In the genomic region with DNA sequence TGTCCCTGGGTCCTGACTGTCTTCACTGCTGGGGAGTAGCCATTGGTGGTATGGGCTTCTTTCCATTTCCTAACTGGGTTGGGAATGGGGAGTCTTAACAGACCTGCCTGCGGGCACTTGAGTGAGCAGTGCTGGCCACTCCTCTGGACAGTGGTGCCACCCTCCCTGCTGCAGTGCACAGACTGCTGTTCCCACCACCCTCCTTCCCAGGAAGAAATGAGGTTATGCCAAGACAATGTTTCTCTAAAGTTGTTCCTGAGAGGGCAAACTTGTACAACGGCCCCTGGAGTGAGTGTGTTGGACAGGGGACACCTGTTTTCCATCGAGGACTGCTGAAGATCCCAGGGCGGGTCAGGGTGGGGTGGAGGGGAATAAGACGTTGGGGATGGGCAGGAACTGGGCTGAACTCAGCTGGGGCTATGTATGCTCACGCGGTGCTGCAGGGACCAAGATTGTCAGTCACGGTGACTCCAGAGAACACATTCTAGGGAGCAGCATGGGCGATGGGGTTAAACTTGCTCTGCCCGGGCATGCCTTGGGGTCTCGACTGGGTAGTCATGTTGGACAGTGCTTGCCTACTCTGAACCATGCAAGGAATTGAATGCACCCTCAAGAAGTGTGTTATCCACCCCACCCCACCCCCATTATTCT, we compare ENCODE assay signal across 8 mouse cellular contexts. TPM values are rescaled to one million over a fixed set of nuclear protein-coding genes. Genes with fewer than 3 reads are reported as not detected.
DNase-seq lines count a peak whose midpoint lies in the region; ATAC-seq and TF ChIP-seq lines count a peak whose summit lies in the region.

No protein-coding gene starts in this region.

- H3K27me3 ChIP-seq in neural tube, embryonic 12.5 days (replicated peaks), result no peaks in the 10 kb centered on the region

- peaks cover 34% of the 10 kb centered on the region for H3K4me1 ChIP-seq in lung, adult 2 months (ENCODE audit: control insufficient read depth, insufficient read depth, low read length)
- H3K4me1 ChIP-seq in embryonic fibroblast, embryonic 13.5 days (ENCODE audit: control insufficient read depth, insufficient read depth, low read length), result peaks cover 7% of the 10 kb centered on the region
- H3K4me1 ChIP-seq in neural tube, embryonic 12.5 days, result peaks cover 38% of the 10 kb centered on the region

- DNase-seq in lung, adult 2 months, result peak; percentile 27
- no peak for DNase-seq in lung, postnatal 36 days
- DNase-seq in kidney, postnatal 10 days, result peak; percentile 43
- no peak for DNase-seq in urinary bladder, postnatal 4 days (ENCODE audit: low spot score in 2 of 2)
- DNase-seq in right cerebral cortex, postnatal 10 days (ENCODE audit: low spot score in 2 of 2), result no peak
- no peak for DNase-seq in layer of hippocampus, adult 9-10 months (ENCODE audit: low spot score)

- WGBS in lung, adult 2 months, result 14% methylated on average over 11 of the region's 11 CpGs
- WGBS in neural tube, embryonic 12.5 days, result 70% methylated on average over 11 of the region's 11 CpGs

- TF ChIP-seq POLR2A in lung, adult 2 months (IDR thresholded peaks at IDR 0.05; ENCODE audit: borderline replicate concordance, extremely low read depth, low read depth, low read length), result no peak
- TF ChIP-seq POLR2A in embryonic fibroblast, embryonic 13.5 days (IDR thresholded peaks at IDR 0.05; ENCODE audit: low read depth, low read length), result no peak; the same call in none of the 2 replicates

- TF ChIP-seq CTCF in lung, adult 2 months (IDR thresholded peaks at IDR 0.05; ENCODE audit: insufficient read depth, low read length), result no peak
- no peak for TF ChIP-seq CTCF in embryonic fibroblast, embryonic 13.5 days (IDR thresholded peaks at IDR 0.05; ENCODE audit: borderline replicate concordance, insufficient read depth, low read length)

- H3K9me3 ChIP-seq in neural tube, embryonic 12.5 days, result no peaks in the 10 kb centered on the region

- ATAC-seq in neural tube, embryonic 12.5 days (ENCODE audit: low FRiP score, low read depth), result no peak

- peaks cover 5% of the 10 kb centered on the region for H3K36me3 ChIP-seq in neural tube, embryonic 12.5 days

- peak overlapping the region; percentile 89 for H3K9ac ChIP-seq in neural tube, embryonic 12.5 days

- H3K27ac ChIP-seq in embryonic fibroblast, embryonic 13.5 days (ENCODE audit: insufficient read depth, low read length), result peak overlapping the region; percentile 63
- H3K27ac ChIP-seq in neural tube, embryonic 12.5 days, result no peak overlapping the region

- peak overlapping the region; percentile 91 for H3K4me3 ChIP-seq in lung, adult 2 months (replicated peaks; ENCODE audit: extremely low read depth, low read depth, low read length)
- peak overlapping the region; percentile 91 for H3K4me3 ChIP-seq in embryonic fibroblast, embryonic 13.5 days (ENCODE audit: insufficient read depth, low read length)
- peak overlapping the region; percentile 83 for H3K4me3 ChIP-seq in neural tube, embryonic 12.5 days

- peak overlapping the region; percentile 88 for H3K4me2 ChIP-seq in neural tube, embryonic 12.5 days (replicated peaks)

RNA-seq across cellular contexts. Expression of gene Cd81, which starts 1.5 kb away (rescaled TPM):
- 575 and 614 TPM in 2 replicates for polyA plus RNA-seq in lung, adult 2 months (2012; rRNA removed)
- polyA plus RNA-seq in embryonic fibroblast, embryonic 13.5 days (2011; ENCODE audit: insufficient read length, low read depth, missing spikeins), result 684 and 894 TPM in 2 replicates
- polyA plus RNA-seq in neural tube, embryonic 12.5 days (2016; fragmentation: Nextera tagmentation; extraction: Ambion mirVana), result 255 and 258 TPM in 2 replicates

RNA-seq across cellular contexts. Expression of gene Tssc4, which starts 15.0 kb away (rescaled TPM):
- 83.1 and 85.1 TPM in 2 replicates for polyA plus RNA-seq in lung, adult 2 months (2012; rRNA removed)
- polyA plus RNA-seq in embryonic fibroblast, embryonic 13.5 days (2011; ENCODE audit: insufficient read length, low read depth, missing spikeins), result 35.9 and 38.8 TPM in 2 replicates
- 91.7 and 96.3 TPM in 2 replicates for polyA plus RNA-seq in neural tube, embryonic 12.5 days (2016; fragmentation: Nextera tagmentation; extraction: Ambion mirVana)

RNA-seq across cellular contexts. Expression of gene Trpm5, which starts 40.4 kb away (rescaled TPM):
- polyA plus RNA-seq in lung, adult 2 months (2012; rRNA removed), result 0.42 and 0.62 TPM in 2 replicates
- polyA plus RNA-seq in embryonic fibroblast, embryonic 13.5 days (2011; ENCODE audit: insufficient read length, low read depth, missing spikeins), result 0.47 TPM in 1 of 2 replicates, not detected in the other
- polyA plus RNA-seq in neural tube, embryonic 12.5 days (2016; fragmentation: Nextera tagmentation; extraction: Ambion mirVana), result 1.8 and 2.2 TPM in 2 replicates

RNA-seq across cellular contexts. Expression of gene Tspan32, which starts 49.2 kb away (rescaled TPM):
- polyA plus RNA-seq in lung, adult 2 months (2012; rRNA removed), result 7.7 and 11.5 TPM in 2 replicates
- polyA plus RNA-seq in embryonic fibroblast, embryonic 13.5 days (2011; ENCODE audit: insufficient read length, low read depth, missing spikeins), result not detected in 2 replicates
- polyA plus RNA-seq in neural tube, embryonic 12.5 days (2016; fragmentation: Nextera tagmentation; extraction: Ambion mirVana), result 1.4 and 2.2 TPM in 2 replicates

RNA-seq across cellular contexts. Expression of gene Kcnq1, which starts 52.1 kb away (rescaled TPM):
- 26.7 and 28.2 TPM in 2 replicates for polyA plus RNA-seq in lung, adult 2 months (2012; rRNA removed)
- not detected in 2 replicates for polyA plus RNA-seq in embryonic fibroblast, embryonic 13.5 days (2011; ENCODE audit: insufficient read length, low read depth, missing spikeins)
- polyA plus RNA-seq in neural tube, embryonic 12.5 days (2016; fragmentation: Nextera tagmentation; extraction: Ambion mirVana), result 0.99 and 2.0 TPM in 2 replicates

Comparison
In these comparisons a context has a peak if more than half of its experiments do, and no peak if none do; other contexts are left out.
1. DNase-seq: peak in lung, adult 2 months (single experiment) and kidney, postnatal 10 days (single experiment); none in lung, postnatal 36 days (single experiment), urinary bladder, postnatal 4 days (0 of 2), right cerebral cortex, postnatal 10 days (0 of 2) and layer of hippocampus, adult 9-10 months (single experiment).
2. Peak in every context shown above with its lines, with median percentiles within 50 percentile points of each other: H3K4me3 ChIP-seq.